Comparison of ENCODE assay signal across 34 mouse cellular contexts in genomic region chr5:90556052-90556451, GRCm38 (mm10). TPM values are rescaled to one million over a fixed set of nuclear protein-coding genes. Genes with fewer than 3 reads are reported as not detected.
"Had no signal": no experiment of that assay in that cellular context is flagged by ENCODE, and none has a peak within 500 bp of the region (broad histone marks: within the 10 kb centered on the region; RNA-seq: fewer than 3 reads in every experiment).

No protein-coding gene starts in this region.

- DNase-seq: gastrocnemius, postnatal 14 days; gastrocnemius, postnatal 36 days; heart, adult 2 months; heart, postnatal 10 days; heart, postnatal 4 days; kidney, adult 18-20 months; kidney, adult 8-10 months; kidney, postnatal 10 days; kidney, postnatal 25 days; kidney, postnatal 4 days; layer of hippocampus, postnatal 36 days; left cerebral cortex, postnatal 4 days had no signal

- H3K27me3 ChIP-seq: hindbrain, embryonic 13.5 days; hindbrain, embryonic 15.5 days; limb, embryonic 13.5 days; limb, embryonic 15.5 days; liver, embryonic 12.5 days had no signal

- H3K4me1 ChIP-seq: hindbrain, embryonic 13.5 days; hindbrain, embryonic 15.5 days; limb, embryonic 13.5 days; limb, embryonic 15.5 days had no signal

- H3K27ac ChIP-seq: heart, adult 2 months; hindbrain, embryonic 13.5 days; hindbrain, embryonic 15.5 days; hindbrain, postnatal 0 days; layer of hippocampus, adult 2 months; limb, embryonic 13.5 days; limb, embryonic 15.5 days; liver, embryonic 12.5 days; liver, embryonic 14.5 days had no signal

- ATAC-seq: hindbrain, postnatal 0 days; intestine, postnatal 0 days; liver, embryonic 12.5 days had no signal

- H3K4me3 ChIP-seq: heart, adult 2 months; hindbrain, embryonic 13.5 days; hindbrain, embryonic 15.5 days; layer of hippocampus, adult 2 months; limb, embryonic 13.5 days; limb, embryonic 15.5 days; liver, embryonic 12.5 days had no signal

- H3K36me3 ChIP-seq: hindbrain, embryonic 13.5 days; hindbrain, embryonic 15.5 days; limb, embryonic 13.5 days; limb, embryonic 15.5 days; liver, embryonic 12.5 days had no signal

- H3K9me3 ChIP-seq: hindbrain, embryonic 13.5 days; hindbrain, embryonic 15.5 days; limb, embryonic 13.5 days; limb, embryonic 15.5 days; liver, embryonic 12.5 days had no signal

RNA-seq across cellular contexts. Expression of gene 5830473C10Rik, which starts 4.9 kb away (rescaled TPM):
- total RNA-seq: gastrocnemius, adult 8-10 months; gastrocnemius, postnatal 14 days; gastrocnemius, postnatal 36 days; heart, adult 2 months; heart, postnatal 10 days; heart, postnatal 25 days; heart, postnatal 4 days; hindbrain, postnatal 0 days; layer of hippocampus, adult 2 months; layer of hippocampus, postnatal 36 days had no signal
- polyA plus RNA-seq: heart, adult 2 months; heart, embryonic 11.5 days; heart, embryonic 14.5 days; heart, embryonic 16.5 days; hindbrain, embryonic 11.5 days; hindbrain, embryonic 13.5 days; hindbrain, embryonic 15.5 days; limb, embryonic 11.5 days; limb, embryonic 15.5 days had no signal

RNA-seq across cellular contexts. Expression of gene Afm, which starts 37.3 kb away (rescaled TPM):
- total RNA-seq: gastrocnemius, postnatal 14 days; gastrocnemius, postnatal 36 days; heart, adult 2 months; heart, postnatal 10 days; heart, postnatal 25 days; heart, postnatal 4 days; hindbrain, postnatal 0 days; layer of hippocampus, adult 2 months; layer of hippocampus, postnatal 14 days; layer of hippocampus, postnatal 36 days; left cerebral cortex, adult 18-20 months; left cerebral cortex, adult 8-10 months; left cerebral cortex, postnatal 10 days; left cerebral cortex, postnatal 25 days; left cerebral cortex, postnatal 4 days had no signal
- polyA plus RNA-seq: frontal cortex, adult 2 months; heart, adult 2 months; heart, embryonic 11.5 days; heart, embryonic 14.5 days; hindbrain, embryonic 11.5 days; hindbrain, embryonic 13.5 days; hindbrain, embryonic 15.5 days; hindbrain, postnatal 0 days; limb, embryonic 11.5 days; limb, embryonic 13.5 days; limb, embryonic 15.5 days had no signal
